Mouse (Mus musculus) lung, postnatal 36 days (tissue): Measurements from ENCODE around the gene Cd63.

Source experiments
- DNase-seq: peaks from one replicate; pipeline ENCODE4 v3.0.0; 2022; ENCODE audit warnings: mixed read lengths

Cd63 gene

GRCm38 (mm10) chr10:128931441-128931840 lies 30.7 kb downstream of the Cd63 start:
- no peak for DNase-seq

GRCm38 (mm10) chr10:128933574-128933973 lies 32.8 kb downstream of the Cd63 start, which contains the start of gene Itga7:
TSS of gene Itga7 (plus strand) at chr10:128933818.
- DNase-seq = no peak

GRCm38 (mm10) chr10:128933976-128934721 lies 33.4 kb downstream of the Cd63 start:
- DNase-seq = no peak

GRCm38 (mm10) chr10:128934997-128935787 lies 34.4 kb downstream of the Cd63 start:
- no peak for DNase-seq

- no peak for DNase-seq
These were observed 35.1 kb downstream of the Cd63 start for GRCm38 (mm10) chr10:128935826-128936440.

DNA sequence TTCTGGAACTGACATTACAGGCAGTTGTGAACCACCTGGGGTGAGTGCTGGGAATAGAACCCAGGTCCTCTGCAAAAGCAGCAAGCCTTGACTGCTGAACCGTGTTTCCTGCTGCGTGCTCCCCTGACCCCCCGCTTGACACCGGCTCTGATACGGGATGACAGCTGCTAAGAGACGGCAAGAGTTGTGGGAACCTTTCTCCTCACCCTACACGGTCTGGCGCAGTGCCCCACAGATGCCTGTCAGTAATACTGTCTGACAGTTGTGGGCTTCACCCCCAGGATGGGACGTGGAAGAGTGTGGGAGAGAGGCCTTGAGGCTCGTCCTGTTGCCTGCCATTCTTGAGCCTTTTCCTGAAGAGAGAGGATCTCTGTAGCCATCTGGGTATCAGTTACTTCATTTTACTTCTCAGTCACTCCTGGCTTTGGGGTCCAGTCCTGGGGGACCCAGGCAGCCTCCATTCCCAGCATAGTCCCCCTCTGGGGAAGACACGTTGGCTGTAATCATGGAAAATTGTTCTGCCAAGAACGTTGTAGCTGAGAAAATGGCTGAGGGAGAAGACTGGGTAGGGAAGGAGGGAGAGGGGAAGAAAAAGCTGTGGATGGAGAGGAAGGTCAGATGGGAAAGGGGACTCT lies 37.1 kb downstream of the Cd63 start:
- no peak for DNase-seq

GRCm38 (mm10) chr10:128938457-128938856 lies 37.7 kb downstream of the Cd63 start:
- peak; percentile 87 for DNase-seq

DNA sequence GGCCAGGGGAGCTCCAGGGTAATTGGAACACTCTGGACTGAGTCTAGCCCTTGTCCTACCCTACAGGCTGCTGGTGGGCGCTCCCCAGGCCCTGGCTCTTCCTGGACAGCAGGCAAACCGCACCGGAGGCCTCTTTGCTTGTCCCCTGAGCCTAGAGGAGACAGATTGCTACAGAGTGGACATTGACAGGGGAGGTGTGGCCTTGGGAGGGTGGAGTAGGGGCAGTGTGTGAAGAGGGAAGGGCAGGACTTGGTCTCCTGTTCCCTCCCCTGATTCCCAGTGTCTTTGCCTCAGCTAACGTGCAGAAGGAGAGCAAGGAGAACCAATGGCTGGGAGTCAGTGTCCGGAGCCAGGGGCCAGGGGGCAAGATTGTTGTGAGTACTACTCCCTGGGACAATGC lies 38.2 kb downstream of the Cd63 start:
- peak; percentile 24 for DNase-seq

- no peak for DNase-seq
These were observed 39.8 kb downstream of the Cd63 start for GRCm38 (mm10) chr10:128940475-128941061.

DNA sequence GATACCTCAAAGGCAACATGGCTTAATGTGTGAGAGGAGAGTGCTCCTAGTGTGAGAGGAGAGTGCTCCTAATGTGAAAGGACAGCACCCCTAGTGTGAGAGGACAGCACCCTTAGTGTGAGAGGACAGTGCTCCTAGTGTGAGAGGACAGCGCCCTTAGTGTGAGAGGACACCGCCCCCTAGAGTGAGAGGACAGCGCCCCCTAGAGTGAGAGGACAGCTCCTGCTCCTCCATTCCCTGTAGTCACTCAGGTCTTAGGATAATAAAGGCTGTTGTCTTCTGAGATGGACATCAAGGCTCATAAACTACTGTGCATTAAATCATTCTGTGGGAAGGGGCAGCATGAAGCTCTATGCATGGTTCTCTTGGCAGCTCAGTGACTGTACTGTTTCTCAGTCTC lies 44.9 kb downstream of the Cd63 start:
- peak; percentile 55 for DNase-seq

DNA sequence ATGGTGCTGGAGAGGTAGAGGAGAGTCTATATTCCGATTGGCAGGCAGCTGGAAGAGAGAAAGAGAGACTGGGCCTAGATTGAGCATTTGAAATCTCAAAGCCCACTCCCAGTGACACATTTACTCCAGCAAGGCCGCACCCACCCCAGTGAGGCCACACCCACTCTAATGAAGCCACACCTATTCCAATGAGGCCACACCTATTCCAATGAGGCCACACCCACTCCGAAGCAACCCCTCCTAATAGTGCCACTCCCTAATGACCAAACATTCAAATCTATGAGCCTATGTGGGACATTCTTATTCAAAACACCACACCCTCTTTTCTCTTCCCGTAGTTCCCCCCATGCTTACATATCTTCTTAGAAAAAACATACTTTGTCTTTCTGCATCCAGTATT lies 46.7 kb downstream of the Cd63 start:
- no peak for DNase-seq

DNA sequence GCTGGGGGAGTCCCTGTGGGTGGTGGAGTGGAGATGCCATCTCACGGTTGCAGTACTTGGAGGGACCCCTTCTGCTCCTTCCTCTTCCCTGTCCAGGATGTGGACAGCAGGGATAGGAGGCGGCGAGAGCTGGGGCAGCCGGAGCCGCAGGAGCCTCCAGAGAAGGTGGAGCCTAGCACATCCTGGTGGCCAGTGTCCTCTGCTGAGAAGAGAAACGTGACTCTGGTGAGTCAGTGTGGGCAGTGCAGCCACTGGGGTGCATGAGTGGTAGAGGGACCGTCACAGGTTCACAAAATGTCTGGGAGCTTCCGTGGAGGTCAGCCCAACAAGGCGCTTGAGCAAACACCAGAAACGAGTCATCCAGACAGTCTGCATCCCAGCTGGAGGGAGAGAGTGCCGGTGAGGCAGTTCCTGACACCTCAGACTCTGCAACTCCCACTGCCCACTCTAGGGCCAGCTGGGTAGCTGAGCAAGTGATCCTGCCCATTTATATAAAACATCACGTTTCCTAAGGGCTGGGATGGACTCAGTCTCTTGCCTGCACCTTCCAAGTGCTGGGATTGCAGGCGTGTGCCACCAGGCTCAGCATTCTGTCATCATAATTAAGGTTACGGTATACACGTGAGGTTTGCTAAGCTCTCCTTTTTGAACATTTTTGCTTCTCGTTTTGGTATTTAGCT lies 49.6 kb downstream of the Cd63 start:
- DNase-seq = no peak

- DNase-seq = no peak
These were observed 57.6 kb downstream of the Cd63 start for GRCm38 (mm10) chr10:128958340-128958739.

DNA sequence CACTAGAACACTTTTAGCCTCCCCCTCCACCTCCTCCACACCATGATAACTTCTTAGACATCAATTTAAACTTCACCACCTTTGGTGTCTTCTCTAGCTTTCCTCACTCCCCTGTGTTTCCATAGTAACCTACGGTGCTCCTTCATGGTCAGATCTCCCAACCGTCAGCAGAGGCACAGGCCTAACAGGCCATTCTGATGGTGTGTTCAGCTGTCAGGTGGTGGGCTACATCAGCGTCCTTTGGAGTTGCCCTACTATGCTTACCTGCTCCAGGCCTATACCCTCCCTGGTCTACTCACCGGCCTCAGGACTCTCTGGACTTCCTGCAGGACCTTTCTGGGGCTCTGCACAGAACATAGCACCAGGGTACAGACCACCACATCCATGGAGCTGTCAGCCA lies 59.4 kb downstream of the Cd63 start:
- DNase-seq = no peak

GRCm38 (mm10) chr10:128960590-128961584 lies 60.1 kb downstream of the Cd63 start, which contains the start of gene Mettl7b:
TSS of gene Mettl7b (minus strand) at chr10:128960988.
- DNase-seq = no peak
